Mouse (Mus musculus): Measurements from ENCODE around the gene Fstl5. TPM values are rescaled to one million over a fixed set of nuclear protein-coding genes. Genes with fewer than 3 reads are reported as not detected.

Gene Fstl5
- polyA plus RNA-seq (2015; fragmentation: Nextera tagmentation; extraction: Ambion mirVana), result not detected in 2 replicates

- Histone ChIP-seq H3K4me2 (ENCODE audit: low read depth, low read length) (peak within 1 kb of the TSS; percentile 32; the same call in 1 of the 2 replicates), H3K27me3 (ENCODE audit: insufficient read depth, low read length) (no peaks in the 10 kb centered on the region), H3K9ac (replicated peaks) (no peak within 1 kb of the TSS), H3K9me3 (ENCODE audit: low read length) (no peaks in the 10 kb centered on the region), H3K4me3 (ENCODE audit: low read depth, low read length) (no peak within 1 kb of the TSS), H3K4me1 (ENCODE audit: insufficient read depth) (no peaks in the 10 kb centered on the region), H3K36me3 (replicated peaks; ENCODE audit: insufficient read depth, low read length) (no peaks in the 10 kb centered on the region), H3K27ac (ENCODE audit: low read depth) (no peak within 1 kb of the TSS)
- WGBS (ENCODE audit: insufficient replicate concordance), result 2% methylated on average over 28 of the region's 28 CpGs
- ATAC-seq (peak; percentile 33; the same call in 1 of the 2 replicates), DNase-seq (peak; percentile 61)
- no peak for TF ChIP-seq EP300 (IDR thresholded peaks at IDR 0.05; ENCODE audit: low read depth)
- TF ChIP-seq CTCF (IDR thresholded peaks at IDR 0.05; ENCODE audit: low read depth), result no peak
These were observed at the start of gene Fstl5 for GRCm38 (mm10) chr3:76074060-76074707. Gene Fstl5 (plus strand): TSS chr3:76074270.

- TF ChIP-seq EP300 (IDR thresholded peaks at IDR 0.05; ENCODE audit: low read depth) (no peak), CTCF (IDR thresholded peaks at IDR 0.05; ENCODE audit: low read depth) (no peak)
- ATAC-seq, result no peak
- no peak overlapping the region for H3K27ac ChIP-seq (ENCODE audit: low read depth)
These were observed 48.5 kb upstream of the Fstl5 start for GRCm38 (mm10) chr3:76025523-76025922.

DNA sequence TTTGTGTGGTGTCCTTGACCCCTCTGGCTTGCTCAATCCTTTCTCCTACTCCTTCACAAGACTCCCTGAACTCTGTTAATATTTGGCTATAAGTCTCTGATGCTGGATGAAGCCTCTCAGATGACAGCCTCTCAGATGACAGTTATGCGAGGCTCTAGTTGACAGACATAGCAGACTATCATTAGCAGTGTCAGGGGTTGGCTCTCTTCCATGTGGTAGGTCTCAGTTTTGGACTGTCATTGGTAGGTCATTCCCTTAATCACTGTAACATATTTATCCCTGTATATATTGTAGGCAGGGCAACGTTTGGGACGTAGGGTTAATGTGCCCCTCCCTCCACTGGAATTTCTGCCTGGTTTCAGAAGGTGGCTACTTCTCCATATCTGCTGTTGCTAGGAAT is 22.9 kb upstream of the Fstl5 start:
- H3K27ac ChIP-seq (ENCODE audit: low read depth), result no peak overlapping the region
- H3K9me3 ChIP-seq (ENCODE audit: low read length), result no peaks in the 10 kb centered on the region
- no peak for DNase-seq
- no peaks in the 10 kb centered on the region for H3K36me3 ChIP-seq (replicated peaks; ENCODE audit: insufficient read depth, low read length)
- 59% methylated on average over 3 of the region's 3 CpGs for WGBS (ENCODE audit: insufficient replicate concordance)
- ATAC-seq, result no peak
- no peaks in the 10 kb centered on the region for H3K27me3 ChIP-seq (ENCODE audit: insufficient read depth, low read length)
- no peak overlapping the region for H3K4me3 ChIP-seq (ENCODE audit: low read depth, low read length)
- H3K4me2 ChIP-seq (ENCODE audit: low read depth, low read length), result no peak overlapping the region
- H3K4me1 ChIP-seq (ENCODE audit: insufficient read depth), result no peaks in the 10 kb centered on the region
- no peak overlapping the region for H3K9ac ChIP-seq (replicated peaks)
- no peak for TF ChIP-seq CTCF (IDR thresholded peaks at IDR 0.05; ENCODE audit: low read depth)
- no peak for TF ChIP-seq EP300 (IDR thresholded peaks at IDR 0.05; ENCODE audit: low read depth)

More at GRCm38 (mm10) chr3:76025523-76025922, 48.5 kb upstream of the Fstl5 start:
- no peaks in the 10 kb centered on the region for H3K27me3 ChIP-seq (ENCODE audit: insufficient read depth, low read length)
- no peak overlapping the region for H3K4me3 ChIP-seq (ENCODE audit: low read depth, low read length)
- H3K4me2 ChIP-seq (ENCODE audit: low read depth, low read length), result no peak overlapping the region
- H3K4me1 ChIP-seq (ENCODE audit: insufficient read depth), result no peaks in the 10 kb centered on the region
- H3K36me3 ChIP-seq (replicated peaks; ENCODE audit: insufficient read depth, low read length), result no peaks in the 10 kb centered on the region
- no peak overlapping the region for H3K9ac ChIP-seq (replicated peaks)
- no peaks in the 10 kb centered on the region for H3K9me3 ChIP-seq (ENCODE audit: low read length)
- DNase-seq, result no peak

DNA sequence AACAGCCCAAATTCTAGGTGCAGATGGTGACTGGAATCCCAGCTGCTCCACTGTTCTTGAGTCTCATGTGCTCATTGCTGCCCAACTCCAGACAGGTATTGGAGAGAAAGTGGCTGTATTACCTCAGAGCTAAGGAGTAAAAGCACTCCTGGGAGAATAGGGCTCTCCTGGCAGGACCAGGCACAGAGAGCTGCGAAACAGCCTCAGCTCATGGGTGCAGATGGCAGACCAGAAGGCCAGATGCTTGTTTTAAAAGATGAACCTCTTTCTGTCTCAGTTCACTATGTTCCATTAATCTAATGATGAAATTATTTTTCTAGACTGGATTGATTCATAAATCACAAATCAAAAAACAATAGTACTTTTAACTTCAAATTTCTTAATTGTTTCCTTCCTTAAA is 12.1 kb upstream of the Fstl5 start:
- 67% methylated on average over 1 of the region's 1 CpGs for WGBS (ENCODE audit: insufficient replicate concordance)
- Histone ChIP-seq H3K27me3 (ENCODE audit: insufficient read depth, low read length) (no peaks in the 10 kb centered on the region), H3K9me3 (ENCODE audit: low read length) (no peaks in the 10 kb centered on the region), H3K4me2 (ENCODE audit: low read depth, low read length) (no peak overlapping the region), H3K9ac (replicated peaks) (no peak overlapping the region), H3K27ac (ENCODE audit: low read depth) (no peak overlapping the region), H3K4me1 (ENCODE audit: insufficient read depth) (no peaks in the 10 kb centered on the region), H3K36me3 (replicated peaks; ENCODE audit: insufficient read depth, low read length) (no peaks in the 10 kb centered on the region), H3K4me3 (ENCODE audit: low read depth, low read length) (no peak overlapping the region)
- DNase-seq (no peak), ATAC-seq (no peak)
- no peak for TF ChIP-seq EP300 (IDR thresholded peaks at IDR 0.05; ENCODE audit: low read depth)
- no peak for TF ChIP-seq CTCF (IDR thresholded peaks at IDR 0.05; ENCODE audit: low read depth)

- H3K4me1 ChIP-seq (ENCODE audit: insufficient read depth), result no peaks in the 10 kb centered on the region
- ATAC-seq (no peak), DNase-seq (no peak)
- peak; percentile 89 for TF ChIP-seq CTCF (IDR thresholded peaks at IDR 0.05; ENCODE audit: low read depth)
- TF ChIP-seq EP300 (IDR thresholded peaks at IDR 0.05; ENCODE audit: low read depth), result no peak
- no peak overlapping the region for H3K4me3 ChIP-seq (ENCODE audit: low read depth, low read length)
- WGBS (ENCODE audit: insufficient replicate concordance), result 4% methylated on average over 3 of the region's 3 CpGs
- H3K27me3 ChIP-seq (ENCODE audit: insufficient read depth, low read length), result no peaks in the 10 kb centered on the region
- H3K4me2 ChIP-seq (ENCODE audit: low read depth, low read length), result no peak overlapping the region
- H3K9ac ChIP-seq (replicated peaks), result no peak overlapping the region
- H3K9me3 ChIP-seq (ENCODE audit: low read length), result no peaks in the 10 kb centered on the region
- H3K36me3 ChIP-seq (replicated peaks; ENCODE audit: insufficient read depth, low read length), result no peaks in the 10 kb centered on the region
- H3K27ac ChIP-seq (ENCODE audit: low read depth), result no peak overlapping the region
These were observed 6.2 kb upstream of the Fstl5 start for GRCm38 (mm10) chr3:76067920-76068319.

GRCm38 (mm10) chr3:76072826-76073225 is 1.2 kb upstream of the Fstl5 start:
- no peak for TF ChIP-seq EP300 (IDR thresholded peaks at IDR 0.05; ENCODE audit: low read depth)
- TF ChIP-seq CTCF (IDR thresholded peaks at IDR 0.05; ENCODE audit: low read depth), result no peak
- Histone ChIP-seq H3K27ac (ENCODE audit: low read depth) (no peak overlapping the region), H3K27me3 (ENCODE audit: insufficient read depth, low read length) (no peaks in the 10 kb centered on the region), H3K4me2 (ENCODE audit: low read depth, low read length) (no peak overlapping the region), H3K4me1 (ENCODE audit: insufficient read depth) (no peaks in the 10 kb centered on the region), H3K4me3 (ENCODE audit: low read depth, low read length) (no peak overlapping the region), H3K9ac (replicated peaks) (no peak overlapping the region), H3K9me3 (ENCODE audit: low read length) (no peaks in the 10 kb centered on the region), H3K36me3 (replicated peaks; ENCODE audit: insufficient read depth, low read length) (no peaks in the 10 kb centered on the region)
- ATAC-seq (no peak), DNase-seq (no peak)
- 85% methylated on average over 7 of the region's 7 CpGs for WGBS (ENCODE audit: insufficient replicate concordance)

All from liver, postnatal 0 days (tissue).